Mouse (Mus musculus) midbrain, postnatal 0 days (tissue): ENCODE measurements around the gene Tef. TPM values are rescaled to one million over a fixed set of nuclear protein-coding genes. Genes with fewer than 3 reads are reported as not detected.

Source experiments
- ATAC-seq: fragments of 200-750 bp; cut with Nextera tagmentation; 2 replicates; pipeline ENCODE4 v1.8.0; 2017; ENCODE audit warnings: moderate number of reproducible peaks, mild to moderate bottlenecking, moderate TSS enrichment, moderate library complexity; ENCODE audit not compliant: low FRiP score
- DNase-seq: peaks from one replicate; pipeline ENCODE4 v3.0.0-alpha.2; 2015; ENCODE audit warnings: low spot score
- H3K27ac ChIP-seq: fragments of 300-500 bp; sonication (generic); 2 replicates; pipeline ENCODE4 v1.5.1; 2014; ENCODE audit warnings: low read depth, mild to moderate bottlenecking, low read length, mixed read lengths
- H3K27me3 ChIP-seq: fragments of 300-500 bp; sonication (generic); 2 replicates; pipeline ENCODE4 v1.6.1; 2014; ENCODE audit warnings: low read length, control low read depth, mixed read lengths; ENCODE audit not compliant: insufficient read depth
- H3K36me3 ChIP-seq: fragments of 300-500 bp; sonication (generic); 2 replicates; pipeline ENCODE4 v1.6.1; 2014; ENCODE audit warnings: low read length, control low read depth, mixed read lengths; ENCODE audit not compliant: insufficient read depth
- H3K4me1 ChIP-seq: fragments of 300-500 bp; sonication (generic); 2 replicates; pipeline ENCODE4 v1.6.1; 2014; ENCODE audit warnings: mild to moderate bottlenecking, control low read depth, antibody characterized with exemption, low read length, mixed read lengths; ENCODE audit not compliant: insufficient read depth
- H3K4me2 ChIP-seq: fragments of 300-500 bp; sonication (generic); 2 replicates; pipeline ENCODE4 v1.6.1; 2014; ENCODE audit warnings: low read depth, mild to moderate bottlenecking, low read length, mixed read lengths; ENCODE audit not compliant: poor library complexity, severe bottlenecking
- H3K4me3 ChIP-seq: fragments of 300-500 bp; sonication (generic); 2 replicates; pipeline ENCODE4 v1.5.1; 2014; ENCODE audit warnings: low read depth, mild to moderate bottlenecking, low read length, moderate library complexity
- H3K9ac ChIP-seq: fragments of 300-500 bp; sonication (generic); replicated peaks from 2 replicates; pipeline ENCODE4 v1.6.1; 2014; ENCODE audit warnings: mild to moderate bottlenecking, low read length, moderate library complexity, mixed read lengths; ENCODE audit not compliant: poor library complexity, severe bottlenecking
- H3K9me3 ChIP-seq: fragments of 300-500 bp; sonication (generic); 2 replicates; pipeline ENCODE4 v1.6.1; 2016; ENCODE audit warnings: low read length, control low read depth
- CTCF ChIP-seq: IDR thresholded peaks from 2 replicates; pipeline ENCODE4 v1.5.1; 2016; ENCODE audit warnings: antibody characterized with exemption, mild to moderate bottlenecking
- WGBS: fragments of 180-500 bp; shearing (Covaris S2); extraction: QIAGEN DNeasy Blood & Tissue Kit; methylation state at CpG from one replicate; pipeline ENCODE4 v1.1.7; 2014; 5-methylcytosine and 5-hydroxymethylcytosine counted together
- polyA plus RNA-seq: library from polyadenylated mRNA; unstranded; fragments of >200 nt; fragmentation: Nextera tagmentation; extraction: Ambion mirVana; gene quantifications from 2 replicates; pipeline ENCODE4 v1.2.1, GENCODE M21; 2015
- total RNA-seq: library from RNA; depleted of rRNA; stranded (reverse); fragments of >200 nt; gene quantifications from 2 replicates; pipeline ENCODE4 v1.2.3, GENCODE M21; 2014; rRNA removed

Tef gene
- total RNA-seq (60.1 and 60.6 TPM in 2 replicates), polyA plus RNA-seq (23.6 and 25.4 TPM in 2 replicates)

DNA sequence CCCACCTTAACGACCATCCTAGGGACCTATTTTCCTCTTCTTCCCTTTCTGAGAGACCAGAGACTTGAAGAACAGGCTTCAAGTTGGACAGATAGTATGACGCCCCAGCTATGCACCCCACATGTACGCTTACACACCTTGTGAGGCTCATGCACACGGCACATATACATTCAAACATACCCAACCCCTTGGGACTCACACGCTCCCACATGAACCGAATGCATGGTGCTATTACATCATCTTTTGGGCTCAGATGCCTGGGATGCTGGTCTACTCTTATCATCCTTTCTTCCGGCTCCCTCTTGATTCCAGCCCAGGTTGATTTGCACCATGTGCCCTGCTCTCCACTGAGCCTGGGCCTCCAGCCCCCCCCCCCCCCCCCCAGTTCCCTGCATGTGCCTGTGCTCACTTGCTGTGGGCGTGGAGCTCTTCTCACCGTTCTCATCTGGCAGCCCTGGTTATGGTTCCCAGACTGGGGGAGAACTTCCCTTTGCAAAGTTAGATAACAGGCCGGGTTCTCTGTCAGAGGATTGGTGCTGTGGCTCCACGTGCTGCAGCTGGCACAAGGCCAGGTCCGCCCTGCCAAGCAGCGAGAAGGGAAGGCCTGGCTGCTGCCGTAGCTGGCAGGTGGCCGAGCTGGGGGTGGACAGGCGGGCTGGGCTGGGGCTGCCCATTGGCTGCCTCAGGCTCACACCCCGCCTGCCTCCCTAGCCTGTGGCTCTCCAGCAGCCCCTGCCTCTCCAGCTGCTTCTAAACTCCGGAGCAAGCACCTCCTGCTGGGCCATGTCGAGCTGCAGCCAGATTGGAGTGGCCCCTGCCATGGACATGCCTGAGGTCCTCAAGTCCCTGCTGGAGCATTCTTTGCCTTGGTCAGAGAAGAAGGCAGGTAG is at the start of gene Tef:
Gene Tef, plus strand, starts transcription at position 421 of the 890 bp plus-strand sequence.
- DNase-seq (peak; percentile 98), ATAC-seq (peak; percentile 97)
- Histone ChIP-seq H3K4me2 (peak within 1 kb of the TSS; percentile 67), H3K9ac (peak within 1 kb of the TSS; percentile 46), H3K27ac (peak within 1 kb of the TSS; percentile 47; the same call in 1 of the 2 replicates), H3K4me3 (peak within 1 kb of the TSS; percentile 33), H3K27me3 (no peaks in the 10 kb centered on the region), H3K36me3 (no peaks in the 10 kb centered on the region), H3K9me3 (no peaks in the 10 kb centered on the region), H3K4me1 (peaks cover 7% of the 10 kb centered on the region; the same call in 1 of the 2 replicates)
- TF ChIP-seq CTCF: peak; percentile 53
- WGBS: 24% methylated on average over 19 of the region's 19 CpGs

DNA sequence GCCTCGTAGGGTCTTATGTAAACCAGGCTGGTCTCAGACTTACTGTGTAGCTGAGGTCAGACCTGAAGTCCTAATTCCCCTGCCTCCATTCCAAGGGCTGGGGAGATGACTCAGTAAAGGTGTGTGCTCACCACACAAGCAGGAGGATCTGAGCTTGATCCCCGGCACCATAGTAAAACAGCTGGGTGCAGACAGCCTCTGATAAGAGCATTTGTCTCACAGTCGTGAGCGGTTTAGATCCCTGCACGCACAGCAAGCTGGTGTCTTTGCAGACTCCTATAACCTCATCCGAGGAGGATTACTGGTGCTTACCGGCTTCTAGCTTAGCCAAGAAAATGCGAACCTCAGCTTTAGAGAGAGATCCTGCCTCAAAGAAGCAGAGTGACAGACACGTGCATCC is 48.6 kb upstream of the Tef start:
- no peaks in the 10 kb centered on the region for H3K27me3 ChIP-seq
- no peak overlapping the region for H3K27ac ChIP-seq
- no peak overlapping the region for H3K4me3 ChIP-seq
- H3K36me3 ChIP-seq: peaks cover 7% of the 10 kb centered on the region; the same call in 1 of the 2 replicates
- H3K4me2 ChIP-seq: no peak overlapping the region
- ATAC-seq: no peak
- H3K9me3 ChIP-seq: no peaks in the 10 kb centered on the region
- WGBS: 94% methylated on average over 9 of the region's 9 CpGs
- no peak for TF ChIP-seq CTCF
- no peaks in the 10 kb centered on the region for H3K4me1 ChIP-seq
- H3K9ac ChIP-seq: no peak overlapping the region
- DNase-seq: no peak

DNA sequence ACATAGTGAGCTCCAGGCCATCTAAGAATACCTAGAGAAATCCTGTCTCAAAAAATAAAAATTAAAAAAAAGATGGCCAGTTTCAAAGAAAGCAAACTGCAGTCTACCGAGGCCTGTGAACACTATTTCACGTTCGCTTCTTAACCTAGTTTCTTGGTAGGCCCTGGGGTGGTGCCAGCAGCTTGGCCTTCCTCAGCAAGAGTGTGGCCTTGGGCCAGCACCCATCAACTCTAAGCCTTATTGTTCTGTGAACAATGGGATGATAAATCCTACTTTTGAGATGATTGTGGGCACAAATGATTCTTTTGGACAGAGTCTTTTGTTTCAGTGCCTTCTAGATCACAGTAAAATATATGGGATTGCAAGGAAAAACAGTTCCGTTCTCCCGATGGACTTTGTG is 43.5 kb upstream of the Tef start:
- no peak for TF ChIP-seq CTCF
- 76% methylated on average over 5 of the region's 5 CpGs for WGBS
- Histone ChIP-seq H3K4me2 (no peak overlapping the region), H3K36me3 (peaks cover 2% of the 10 kb centered on the region; the same call in 1 of the 2 replicates), H3K27me3 (no peaks in the 10 kb centered on the region), H3K27ac (no peak overlapping the region), H3K4me3 (no peak overlapping the region), H3K9me3 (no peaks in the 10 kb centered on the region), H3K4me1 (no peaks in the 10 kb centered on the region), H3K9ac (no peak overlapping the region)
- ATAC-seq (no peak), DNase-seq (no peak)

DNA sequence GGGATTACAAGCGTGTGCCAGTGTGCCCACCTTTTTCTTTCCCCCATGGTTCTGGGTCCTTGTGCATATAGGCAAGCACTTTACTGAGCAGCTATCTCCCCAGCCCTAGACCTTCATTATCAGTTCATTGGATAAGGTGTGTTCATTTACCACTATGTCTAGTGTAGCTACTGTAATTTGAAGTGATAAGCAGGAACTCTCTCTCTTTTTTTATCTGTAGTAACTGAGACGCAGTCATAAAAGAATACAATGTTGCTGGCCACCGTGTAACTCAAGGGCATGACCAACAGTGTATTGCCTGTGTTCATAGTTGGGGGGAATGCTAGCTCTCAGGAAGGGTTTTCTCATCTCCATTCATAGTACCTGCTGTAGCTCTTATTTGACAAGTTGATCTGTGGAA is 42.7 kb upstream of the Tef start:
- H3K4me3 ChIP-seq: no peak overlapping the region
- no peak for ATAC-seq
- no peak overlapping the region for H3K4me2 ChIP-seq
- TF ChIP-seq CTCF: no peak
- H3K4me1 ChIP-seq: no peaks in the 10 kb centered on the region
- 90% methylated on average over 3 of the region's 3 CpGs for WGBS
- no peak for DNase-seq
- H3K9me3 ChIP-seq: no peaks in the 10 kb centered on the region
- H3K27ac ChIP-seq: no peak overlapping the region
- no peak overlapping the region for H3K9ac ChIP-seq
- H3K36me3 ChIP-seq: peaks cover 2% of the 10 kb centered on the region; the same call in 1 of the 2 replicates
- H3K27me3 ChIP-seq: no peaks in the 10 kb centered on the region

DNA sequence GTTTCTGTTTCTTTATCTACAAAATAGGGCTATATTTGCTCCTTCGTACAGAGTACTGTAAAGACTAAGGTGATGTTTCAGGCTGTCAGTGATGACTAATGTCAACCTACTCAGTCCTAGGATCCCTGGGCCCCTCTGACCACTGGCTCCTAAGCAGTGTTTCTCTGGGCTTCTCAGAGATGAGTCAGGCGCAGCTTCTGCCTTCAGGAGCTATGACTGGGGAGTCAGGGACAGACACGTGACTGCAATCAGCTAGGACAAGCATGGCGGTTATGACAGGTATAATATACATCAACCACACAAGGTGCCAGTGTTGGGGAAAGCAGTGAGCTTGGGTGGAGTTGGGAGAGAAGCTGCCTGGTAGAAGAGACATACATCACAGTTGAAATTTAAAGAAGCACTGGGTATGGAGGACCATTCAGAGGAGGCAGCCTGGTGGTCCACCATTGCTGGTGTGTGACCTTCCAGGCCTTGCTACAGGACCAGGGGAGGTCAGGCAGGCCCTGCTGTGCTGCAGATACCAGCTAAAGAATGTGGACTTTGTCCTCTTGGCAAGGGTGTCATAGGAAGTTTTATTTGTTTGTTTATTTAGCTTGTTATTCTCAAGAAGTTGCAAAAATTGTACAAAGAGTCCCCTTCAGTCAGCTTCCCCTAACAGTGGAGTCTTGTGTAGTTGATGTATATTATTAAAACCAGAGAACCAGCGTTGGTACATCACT is 41.7 kb upstream of the Tef start:
- H3K27ac ChIP-seq: no peak overlapping the region
- TF ChIP-seq CTCF: no peak
- no peaks in the 10 kb centered on the region; the same call in 1 of the 2 replicates for H3K36me3 ChIP-seq
- no peak overlapping the region for H3K9ac ChIP-seq
- no peak for DNase-seq
- no peaks in the 10 kb centered on the region for H3K9me3 ChIP-seq
- no peak overlapping the region for H3K4me2 ChIP-seq
- H3K27me3 ChIP-seq: no peaks in the 10 kb centered on the region
- ATAC-seq: no peak
- H3K4me1 ChIP-seq: no peaks in the 10 kb centered on the region
- H3K4me3 ChIP-seq: no peak overlapping the region
- 95% methylated on average over 5 of the region's 5 CpGs for WGBS
